Mouse (Mus musculus): Measurements from ENCODE around the gene Armc2. TPM values are rescaled to one million over a fixed set of nuclear protein-coding genes. Genes with fewer than 3 reads are reported as not detected.
A peak's percentile ranks its signal among the peaks of the same experiment; 100 is the strongest.

Armc2 gene
- polyA plus RNA-seq, 1 experiment from 2014 or later, result 1.1 TPM

DNA sequence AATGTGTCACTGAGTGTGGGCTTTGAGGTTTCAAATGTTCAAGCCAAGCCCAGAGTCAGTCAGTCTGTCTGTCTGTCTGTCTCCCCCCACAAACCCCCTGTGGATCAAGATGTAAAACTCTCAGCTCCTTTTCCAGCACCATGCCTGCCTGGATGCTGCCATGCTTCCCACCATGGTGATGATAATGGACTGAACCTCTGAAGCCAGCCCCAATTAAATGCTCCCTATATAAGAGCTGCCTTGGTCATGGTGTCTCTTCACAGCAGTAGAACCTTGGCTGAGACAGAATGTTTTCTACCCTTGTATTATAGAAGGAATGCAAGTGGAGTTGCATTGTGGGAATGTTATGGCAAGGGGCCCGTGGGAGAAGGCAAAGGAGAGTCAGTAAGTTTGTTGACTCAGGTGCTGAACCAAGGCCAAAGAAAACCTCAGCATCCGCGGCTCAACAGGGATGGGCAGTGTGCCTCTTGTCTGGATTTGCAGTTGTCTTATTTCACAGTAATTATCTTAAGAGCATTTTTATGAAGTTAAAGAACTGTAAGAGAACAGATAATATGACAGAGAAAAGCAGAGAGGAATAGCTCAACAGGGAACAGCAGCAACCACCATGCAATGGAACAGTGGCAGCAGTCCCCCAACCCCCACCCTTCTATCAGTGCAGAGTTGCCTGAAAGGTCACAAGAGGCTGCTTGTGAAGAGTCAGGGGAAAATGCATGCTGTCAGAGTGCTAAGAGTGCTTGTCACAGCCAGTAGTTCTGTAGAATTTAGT lies 152.0 kb downstream of the Armc2 start:
- WGBS, result 23% methylated on average over 3 of the region's 3 CpGs
- H3K27ac ChIP-seq (ENCODE audit: low read length), result no peak overlapping the region

More for the DNA sequence above, 152.0 kb downstream of the Armc2 start:
- DNase-seq (ENCODE audit: low spot score), result peak; percentile 35
- Histone ChIP-seq H3K27me3 (replicated peaks; ENCODE audit: insufficient read depth, low read length) (no peaks in the 10 kb centered on the region), H3K4me2 (replicated peaks; ENCODE audit: low read depth, low read length) (no peak overlapping the region), H3K9ac (replicated peaks; ENCODE audit: low read depth) (no peak overlapping the region), H3K4me3 (ENCODE audit: low read depth, low read length) (no peak overlapping the region), H3K9me3 (ENCODE audit: low read length) (no peaks in the 10 kb centered on the region), H3K36me3 (ENCODE audit: insufficient read depth, low read length) (no peaks in the 10 kb centered on the region), H3K4me1 (ENCODE audit: insufficient read depth, low read depth, low read length) (no peaks in the 10 kb centered on the region)
- TF ChIP-seq CTCF (IDR thresholded peaks at IDR 0.05) (no peak), EP300 (IDR thresholded peaks at IDR 0.05) (no peak)
- no peak; the same call in 1 of the 2 replicates for ATAC-seq

Other genes starting within 250 kb of the Armc2 start
- 5.9 and 6.3 TPM in 2 replicates for gene Cep57l1, start 208.6 kb downstream of the Armc2 start, polyA plus RNA-seq (2015; fragmentation: Nextera tagmentation; extraction: Ambion mirVana)
- gene Sesn1, start 208.5 kb downstream of the Armc2 start, polyA plus RNA-seq (2015; fragmentation: Nextera tagmentation; extraction: Ambion mirVana), result 26.5 and 36.6 TPM in 2 replicates

All from lung, postnatal 0 days (tissue).